Mouse (Mus musculus) intestine, embryonic 16.5 days (tissue): Measurements from ENCODE around the gene Shisa6. TPM values are rescaled to one million over a fixed set of nuclear protein-coding genes. Genes with fewer than 3 reads are reported as not detected.
"Not testable (repeated sequence)": the region's sequence is repeated elsewhere in the genome, so short reads cannot be mapped to it uniquely, and the experiment has no call there.

Experiments used
- ATAC-seq: fragments of 200-750 bp; cut with Nextera tagmentation; 2 replicates; pipeline ENCODE4 v1.8.0; 2017; ENCODE audit warnings: moderate TSS enrichment, moderate library complexity
- H3K27ac ChIP-seq: fragments of 300-500 bp; sonication (generic); 2 replicates; pipeline ENCODE4 v1.5.1; 2014; ENCODE audit warnings: mild to moderate bottlenecking, low read length
- H3K27me3 ChIP-seq: fragments of 300-500 bp; sonication (generic); replicated peaks from 2 replicates; pipeline ENCODE4 v1.6.1; 2014; ENCODE audit warnings: low read length, control low read depth, mixed read lengths; ENCODE audit not compliant: control insufficient read depth, insufficient read depth
- H3K36me3 ChIP-seq: fragments of 300-500 bp; sonication (generic); 2 replicates; pipeline ENCODE4 v1.6.1; 2014; ENCODE audit warnings: low read length, control low read depth; ENCODE audit not compliant: control insufficient read depth, insufficient read depth
- H3K4me1 ChIP-seq: fragments of 300-500 bp; sonication (generic); 2 replicates; pipeline ENCODE4 v1.6.1; 2014; ENCODE audit warnings: low read length, control low read depth, mixed read lengths; ENCODE audit not compliant: control insufficient read depth, insufficient read depth
- H3K4me2 ChIP-seq: fragments of 300-500 bp; sonication (generic); 2 replicates; pipeline ENCODE4 v1.6.1; 2014; ENCODE audit warnings: low read depth, low read length, control low read depth
- H3K4me3 ChIP-seq: fragments of 300-500 bp; sonication (generic); 2 replicates; pipeline ENCODE4 v1.5.1; 2014; ENCODE audit warnings: mild to moderate bottlenecking, low read length
- H3K9ac ChIP-seq: fragments of 300-500 bp; sonication (generic); 2 replicates; pipeline ENCODE4 v1.6.1; 2014; ENCODE audit warnings: low read depth, low read length
- H3K9me3 ChIP-seq: fragments of 300-500 bp; sonication (generic); 2 replicates; pipeline ENCODE4 v1.6.1; 2016; ENCODE audit warnings: low read length, control low read depth; ENCODE audit not compliant: control insufficient read depth
- WGBS: fragments of 180-500 bp; shearing (Covaris S2); extraction: QIAGEN DNeasy Blood & Tissue Kit; methylation state at CpG from one replicate; pipeline ENCODE4 v1.1.7; 2014; 5-methylcytosine and 5-hydroxymethylcytosine counted together
- polyA plus RNA-seq: library from polyadenylated mRNA; unstranded; fragments of >200 nt; fragmentation: Nextera tagmentation; extraction: Ambion mirVana; gene quantifications from 2 replicates; pipeline ENCODE4 v1.2.1, GENCODE M21; 2015

The Shisa6 gene
- polyA plus RNA-seq, 1 experiment from 2014 or later: 0.06 TPM

DNA sequence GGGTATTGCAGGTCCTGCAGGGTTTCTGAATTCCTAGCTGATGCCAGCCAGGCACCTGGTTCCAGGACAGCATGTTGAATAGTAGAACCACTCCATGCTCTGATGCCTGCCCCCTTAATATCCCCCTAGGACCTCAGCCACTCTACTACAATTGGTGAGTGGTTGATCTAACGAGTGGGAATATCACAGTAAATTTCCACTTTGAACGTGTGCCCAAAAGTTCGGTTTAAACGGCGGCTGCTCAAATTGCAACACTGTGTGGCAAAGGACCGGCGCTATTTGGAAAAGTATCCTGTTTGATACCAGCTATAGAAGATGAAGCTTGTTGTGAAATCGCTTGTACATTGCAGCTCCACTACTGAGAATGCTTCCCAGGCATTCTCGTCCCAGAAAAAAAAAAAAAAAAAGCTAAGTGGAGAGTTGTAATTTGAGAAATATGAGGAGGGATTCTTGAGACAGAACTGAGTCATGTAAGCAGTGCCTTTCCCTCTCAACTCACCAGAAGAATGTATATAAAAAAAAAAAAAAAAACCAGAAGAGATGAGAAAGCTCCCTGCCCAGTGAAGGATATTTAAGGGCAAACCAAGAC is 26.8 kb downstream of the Shisa6 start:
- Histone ChIP-seq H3K9ac (no peak overlapping the region), H3K4me3 (no peak overlapping the region), H3K4me1 (no peaks in the 10 kb centered on the region), H3K9me3 (no peaks in the 10 kb centered on the region), H3K27ac (no peak overlapping the region), H3K27me3 (no peaks in the 10 kb centered on the region), H3K4me2 (no peak overlapping the region), H3K36me3 (no peaks in the 10 kb centered on the region)
- no peak for ATAC-seq
- 68% methylated on average over 9 of the region's 9 CpGs for WGBS

DNA sequence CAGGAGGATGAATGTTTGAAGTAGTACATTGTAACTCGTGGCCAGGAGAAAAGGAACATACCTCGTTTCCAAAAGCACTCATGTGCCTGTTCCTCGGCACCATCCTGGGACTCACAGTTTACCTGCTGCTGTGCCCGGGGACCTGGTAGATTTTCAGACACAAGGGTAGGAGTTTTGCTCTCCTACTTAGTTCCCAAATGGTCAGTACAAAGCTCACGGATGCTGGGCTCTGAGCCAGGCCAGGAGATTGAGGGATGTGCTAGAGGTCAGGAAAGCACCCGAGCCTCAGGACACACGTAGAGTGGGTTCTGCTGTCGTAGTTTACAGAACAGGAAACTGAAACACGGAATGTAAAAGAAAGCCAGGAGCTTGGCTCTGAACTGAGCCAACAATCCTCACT is 29.5 kb downstream of the Shisa6 start:
- WGBS: 63% methylated on average over 9 of the region's 9 CpGs
- no peak overlapping the region for H3K9ac ChIP-seq
- H3K36me3 ChIP-seq: no peaks in the 10 kb centered on the region
- no peak overlapping the region for H3K4me3 ChIP-seq
- ATAC-seq: no peak
- no peaks in the 10 kb centered on the region for H3K9me3 ChIP-seq
- H3K4me2 ChIP-seq: no peak overlapping the region
- H3K27ac ChIP-seq: no peak overlapping the region
- H3K27me3 ChIP-seq: no peaks in the 10 kb centered on the region
- no peaks in the 10 kb centered on the region for H3K4me1 ChIP-seq

DNA sequence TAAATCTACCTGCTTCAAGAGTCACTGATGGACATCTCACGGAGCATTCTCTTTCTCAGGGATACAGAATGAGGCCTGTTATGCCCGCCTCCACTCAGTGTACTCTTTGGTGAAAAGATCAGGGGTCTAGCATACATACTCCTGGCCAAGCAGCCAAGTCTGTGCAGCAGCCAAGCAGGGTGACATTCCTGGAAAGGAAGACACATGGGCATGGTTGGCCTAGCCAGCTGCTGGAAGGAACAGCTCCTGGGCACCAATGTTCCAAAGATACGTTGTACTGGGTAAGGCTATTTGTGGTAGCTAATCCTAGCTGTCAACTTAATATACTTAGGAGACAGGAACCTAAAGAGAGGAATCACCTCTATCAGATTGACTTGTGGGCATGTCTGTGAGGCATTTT is 31.4 kb downstream of the Shisa6 start:
- Histone ChIP-seq H3K9me3 (no peaks in the 10 kb centered on the region), H3K4me1 (no peaks in the 10 kb centered on the region), H3K4me3 (no peak overlapping the region), H3K4me2 (no peak overlapping the region), H3K27me3 (no peaks in the 10 kb centered on the region), H3K36me3 (no peaks in the 10 kb centered on the region), H3K27ac (no peak overlapping the region), H3K9ac (no peak overlapping the region)
- WGBS: 91% methylated on average over 3 of the region's 3 CpGs
- ATAC-seq: no peak

DNA sequence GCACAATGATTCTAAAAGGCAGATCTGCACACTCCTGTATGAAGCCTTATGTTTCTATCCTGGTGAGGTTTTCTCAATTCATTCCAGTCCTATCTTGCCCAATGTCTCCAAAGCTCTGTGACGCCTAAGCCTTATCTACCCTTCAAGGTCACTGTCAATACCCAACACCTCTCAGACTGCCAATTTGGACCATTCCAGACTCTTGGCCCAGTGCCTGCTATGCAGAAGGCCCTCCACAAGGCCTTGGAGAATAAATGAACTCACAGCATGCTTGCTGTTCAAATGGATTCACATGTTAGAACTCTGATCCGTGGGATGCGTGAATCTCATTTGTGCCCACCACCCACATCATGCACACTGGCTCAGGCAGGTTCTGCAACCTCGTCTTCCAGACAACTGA is 38.0 kb downstream of the Shisa6 start:
- Histone ChIP-seq H3K9ac (no peak overlapping the region), H3K36me3 (no peaks in the 10 kb centered on the region), H3K27ac (no peak overlapping the region), H3K9me3 (no peaks in the 10 kb centered on the region), H3K27me3 (no peaks in the 10 kb centered on the region), H3K4me2 (no peak overlapping the region), H3K4me3 (no peak overlapping the region), H3K4me1 (no peaks in the 10 kb centered on the region)
- 75% methylated on average over 4 of the region's 4 CpGs for WGBS
- no peak for ATAC-seq

DNA sequence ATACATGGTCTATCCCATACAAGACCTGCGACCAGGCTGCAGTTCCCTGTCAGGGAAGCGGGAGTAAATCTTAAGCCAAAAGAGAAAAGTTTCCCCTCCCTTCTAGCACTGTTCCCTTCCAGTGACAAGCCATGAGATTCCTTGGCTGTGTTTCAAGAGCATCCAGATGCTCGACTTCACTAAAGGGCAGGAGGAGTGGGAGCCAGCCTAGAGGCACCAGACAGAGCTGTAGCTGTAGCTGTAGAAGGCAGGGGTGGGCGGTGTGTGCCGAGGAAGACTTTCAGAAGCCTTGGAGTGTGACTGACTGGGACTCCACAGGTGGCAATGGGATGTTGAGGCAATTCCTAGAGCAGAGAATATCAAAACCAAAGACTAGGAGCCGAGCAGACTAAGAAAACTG is 43.3 kb downstream of the Shisa6 start:
- no peaks in the 10 kb centered on the region for H3K27me3 ChIP-seq
- H3K4me1 ChIP-seq: no peaks in the 10 kb centered on the region
- no peak for ATAC-seq
- H3K27ac ChIP-seq: no peak overlapping the region
- no peak overlapping the region for H3K9ac ChIP-seq
- no peaks in the 10 kb centered on the region for H3K9me3 ChIP-seq
- 60% methylated on average over 6 of the region's 6 CpGs for WGBS
- no peak overlapping the region for H3K4me3 ChIP-seq
- no peaks in the 10 kb centered on the region for H3K36me3 ChIP-seq
- H3K4me2 ChIP-seq: no peak overlapping the region

DNA sequence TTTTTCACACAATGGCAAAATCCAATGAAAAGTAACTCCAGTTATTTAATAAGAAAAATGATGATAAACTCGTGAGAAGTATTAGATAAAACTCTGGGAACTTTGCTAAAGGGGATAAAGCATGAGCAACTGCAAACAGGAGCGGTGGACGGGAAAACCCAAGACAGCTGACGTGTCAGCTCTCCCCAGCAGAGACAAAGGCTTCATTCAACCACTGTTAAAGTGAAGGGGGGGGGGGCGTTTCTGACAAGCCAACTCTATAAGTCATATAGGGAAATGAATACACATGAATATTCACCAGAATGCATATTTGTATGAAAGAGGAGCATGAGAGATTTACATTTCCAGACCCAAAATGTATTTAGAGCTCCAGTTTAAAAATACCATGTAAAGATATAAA is 83.1 kb downstream of the Shisa6 start:
- H3K27me3 ChIP-seq: no peaks in the 10 kb centered on the region
- ATAC-seq: no peak
- no peak overlapping the region for H3K4me3 ChIP-seq
- H3K27ac ChIP-seq: no peak overlapping the region
- no peak overlapping the region for H3K9ac ChIP-seq
- no peaks in the 10 kb centered on the region for H3K9me3 ChIP-seq
- no peak overlapping the region for H3K4me2 ChIP-seq
- H3K36me3 ChIP-seq: no peaks in the 10 kb centered on the region
- no peaks in the 10 kb centered on the region for H3K4me1 ChIP-seq
- WGBS: 51% methylated on average over 5 of the region's 5 CpGs

DNA sequence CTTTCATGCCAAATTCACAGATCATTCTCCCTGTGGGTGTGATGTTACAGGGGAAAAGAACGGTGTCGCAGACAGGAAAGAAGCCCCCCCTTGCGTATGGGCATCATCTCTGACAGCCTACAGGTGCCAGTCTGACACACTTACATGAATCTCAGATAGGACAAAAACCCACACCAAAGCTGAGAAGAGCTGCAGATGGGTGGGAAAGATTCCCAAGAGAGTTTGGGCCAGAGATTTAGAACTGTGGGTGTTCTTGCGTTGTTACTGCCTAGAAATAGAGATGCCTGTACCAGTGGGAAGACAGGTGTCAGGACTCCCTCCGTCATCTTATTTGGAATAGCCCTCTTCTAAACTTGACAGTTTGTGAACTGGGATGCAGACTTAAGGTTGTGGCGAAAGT is 99.6 kb downstream of the Shisa6 start:
- ATAC-seq: no peak
- Histone ChIP-seq H3K4me1 (no peaks in the 10 kb centered on the region), H3K27me3 (no peaks in the 10 kb centered on the region), H3K4me2 (no peak overlapping the region), H3K36me3 (no peaks in the 10 kb centered on the region), H3K9ac (no peak overlapping the region), H3K9me3 (no peaks in the 10 kb centered on the region), H3K27ac (no peak overlapping the region), H3K4me3 (no peak overlapping the region)
- 88% methylated on average over 6 of the region's 6 CpGs for WGBS

DNA sequence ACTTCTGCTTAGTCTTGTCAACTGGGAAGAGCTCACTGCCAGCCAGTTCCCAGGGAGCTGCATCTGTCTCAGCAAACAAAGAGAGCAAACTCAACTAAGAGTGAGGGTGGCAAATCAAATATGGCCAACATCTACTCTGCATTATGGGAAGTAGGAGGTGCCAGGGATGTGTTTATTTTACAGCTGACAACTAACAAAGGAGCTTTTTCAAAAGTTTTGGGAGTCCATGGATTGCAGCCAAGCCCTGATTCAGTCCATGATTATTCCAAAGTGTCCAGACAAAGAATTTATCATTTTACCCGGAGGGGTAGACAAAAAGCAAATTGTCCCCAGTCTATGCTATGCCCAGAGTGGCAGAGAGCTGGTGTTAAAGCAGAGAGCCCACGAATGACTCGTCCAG is 107.5 kb downstream of the Shisa6 start:
- no peaks in the 10 kb centered on the region for H3K36me3 ChIP-seq
- H3K9ac ChIP-seq: no peak overlapping the region
- H3K4me1 ChIP-seq: no peaks in the 10 kb centered on the region
- no peak overlapping the region for H3K4me3 ChIP-seq
- ATAC-seq: no peak
- WGBS: 59% methylated on average over 3 of the region's 3 CpGs
- no peak overlapping the region for H3K4me2 ChIP-seq
- no peaks in the 10 kb centered on the region for H3K9me3 ChIP-seq
- no peaks in the 10 kb centered on the region for H3K27me3 ChIP-seq
- no peak overlapping the region for H3K27ac ChIP-seq

DNA sequence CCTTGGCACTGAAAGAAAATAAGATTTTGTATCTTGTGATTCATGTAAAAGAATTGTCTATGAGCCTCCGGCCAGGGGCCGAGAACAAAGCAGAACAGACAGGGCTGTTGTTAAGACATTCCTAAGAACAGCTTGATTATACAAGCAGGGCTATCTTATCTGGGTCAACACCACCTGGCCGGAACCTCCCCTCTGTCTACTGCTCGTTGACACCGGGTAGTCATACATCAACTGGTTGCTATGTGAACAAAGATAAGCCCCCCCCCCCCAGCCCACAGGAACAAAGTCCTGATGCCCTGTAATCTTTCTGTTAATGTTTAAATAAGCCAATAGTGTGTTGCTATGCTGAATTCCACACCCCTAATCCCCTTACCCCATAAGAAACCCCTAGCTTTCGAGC is 117.0 kb downstream of the Shisa6 start:
- not testable (repeated sequence) for H3K4me2 ChIP-seq, H3K27me3 ChIP-seq, H3K27ac ChIP-seq, H3K9ac ChIP-seq, H3K36me3 ChIP-seq, H3K9me3 ChIP-seq, H3K4me1 ChIP-seq, H3K4me3 ChIP-seq
- ATAC-seq: peak; percentile 70
- 52% methylated on average over 6 of the region's 6 CpGs for WGBS

DNA sequence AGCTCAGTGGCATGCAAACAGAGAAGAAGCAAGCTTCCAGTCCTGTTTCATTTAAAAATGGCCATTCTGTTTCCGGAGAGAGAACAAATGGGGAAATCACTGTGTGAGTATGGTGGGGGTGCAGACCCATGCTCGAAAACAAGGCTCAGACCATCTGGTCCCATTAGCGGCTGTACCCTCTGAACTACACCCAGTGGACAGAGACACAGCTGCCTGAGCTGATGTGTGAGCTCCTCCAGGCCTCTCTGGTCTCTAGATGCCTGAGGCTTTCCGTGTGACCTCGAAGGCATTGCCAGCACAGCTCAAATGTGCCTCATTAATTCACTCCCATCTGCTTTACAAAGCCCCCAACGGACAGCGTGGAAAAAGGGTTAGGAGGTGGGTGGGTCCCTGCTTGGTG is 125.7 kb downstream of the Shisa6 start:
- Histone ChIP-seq H3K36me3 (no peaks in the 10 kb centered on the region), H3K9ac (no peak overlapping the region), H3K4me3 (no peak overlapping the region), H3K27ac (no peak overlapping the region), H3K27me3 (no peaks in the 10 kb centered on the region), H3K4me2 (no peak overlapping the region), H3K4me1 (no peaks in the 10 kb centered on the region), H3K9me3 (no peaks in the 10 kb centered on the region)
- ATAC-seq: no peak
- WGBS: 67% methylated on average over 7 of the region's 7 CpGs
